Mouse (Mus musculus): ENCODE measurements around the gene Cfb.
"Not testable (repeated sequence)": the region's sequence is repeated elsewhere in the genome, so short reads cannot be mapped to it uniquely, and the experiment has no call there.

Gene Cfb

GRCm38 (mm10) chr17:34862416-34863081 lies at the start of gene Cfb:
Gene Cfb, minus strand, starts transcription at chr17:34862518.
- no peak for DNase-seq (ENCODE audit: low spot score)

- peak; percentile 49 for DNase-seq (ENCODE audit: low spot score)
These were observed 49.6 kb upstream of the Cfb start for GRCm38 (mm10) chr17:34911945-34912351.

GRCm38 (mm10) chr17:34910982-34911381 lies 48.7 kb upstream of the Cfb start:
- DNase-seq (ENCODE audit: low spot score), result no peak

GRCm38 (mm10) chr17:34902895-34903294 lies 40.6 kb upstream of the Cfb start:
- DNase-seq (ENCODE audit: low spot score), result no peak

- not testable (repeated sequence) for DNase-seq (ENCODE audit: low spot score)
These were observed 39.6 kb upstream of the Cfb start for GRCm38 (mm10) chr17:34901948-34902347.

- not testable (repeated sequence) for DNase-seq (ENCODE audit: low spot score)
These were observed 38.5 kb upstream of the Cfb start for GRCm38 (mm10) chr17:34900826-34901225.

GRCm38 (mm10) chr17:34899890-34900243 lies 37.5 kb upstream of the Cfb start:
- no peak for DNase-seq (ENCODE audit: low spot score)

GRCm38 (mm10) chr17:34899053-34899889 lies 37.0 kb upstream of the Cfb start:
- no peak for DNase-seq (ENCODE audit: low spot score)

GRCm38 (mm10) chr17:34898706-34899052 lies 36.4 kb upstream of the Cfb start:
- no peak for DNase-seq (ENCODE audit: low spot score)

- DNase-seq (ENCODE audit: low spot score), result peak; percentile 71
These were observed 35.9 kb upstream of the Cfb start, which contains the start of the genes C2 and Ehmt2 for GRCm38 (mm10) chr17:34898160-34898586. Gene C2, minus strand, starts transcription at chr17:34898265. Gene Ehmt2, plus strand, starts transcription at chr17:34898469.

- DNase-seq (ENCODE audit: low spot score), result no peak
These were observed 35.2 kb upstream of the Cfb start for GRCm38 (mm10) chr17:34897373-34898159.

- no peak for DNase-seq (ENCODE audit: low spot score)
These were observed 34.0 kb upstream of the Cfb start for GRCm38 (mm10) chr17:34896366-34896765.

- no peak for DNase-seq (ENCODE audit: low spot score)
These were observed 33.4 kb upstream of the Cfb start for GRCm38 (mm10) chr17:34895724-34896123.

- peak; percentile 63 for DNase-seq (ENCODE audit: low spot score)
These were observed 32.6 kb upstream of the Cfb start for GRCm38 (mm10) chr17:34894801-34895530.

- peak; percentile 90 for DNase-seq (ENCODE audit: low spot score)
These were observed 31.8 kb upstream of the Cfb start for GRCm38 (mm10) chr17:34894074-34894597.

- no peak for DNase-seq (ENCODE audit: low spot score)
These were observed 30.9 kb upstream of the Cfb start for GRCm38 (mm10) chr17:34893072-34893824.

- no peak for DNase-seq (ENCODE audit: low spot score)
These were observed 29.1 kb upstream of the Cfb start for GRCm38 (mm10) chr17:34891377-34891776.

- DNase-seq (ENCODE audit: low spot score), result no peak
These were observed 27.9 kb upstream of the Cfb start for GRCm38 (mm10) chr17:34890074-34890743.

GRCm38 (mm10) chr17:34887942-34888341 lies 25.6 kb upstream of the Cfb start:
- no peak for DNase-seq (ENCODE audit: low spot score)

- DNase-seq (ENCODE audit: low spot score), result no peak
These were observed 23.3 kb upstream of the Cfb start for GRCm38 (mm10) chr17:34885615-34886014.
